Mouse (Mus musculus): ENCODE results near the gene Rnps1. TPM values are rescaled to one million over a fixed set of nuclear protein-coding genes. Genes with fewer than 3 reads are reported as not detected.

Gene Rnps1
- polyA plus RNA-seq, 1 experiment from 2014 or later: 204 TPM

GRCm38 (mm10) chr17:24474557-24474956 lies 60.2 kb downstream of the Rnps1 start:
- H3K36me3 ChIP-seq: peaks cover 64% of the 10 kb centered on the region
- WGBS (ENCODE audit: insufficient replicate concordance): 72% methylated on average over 5 of the region's 5 CpGs
- H3K27me3 ChIP-seq (replicated peaks): no peaks in the 10 kb centered on the region
- H3K9ac ChIP-seq: no peak overlapping the region
- no peaks in the 10 kb centered on the region for H3K9me3 ChIP-seq (replicated peaks)
- no peak for ATAC-seq
- no peak overlapping the region for H3K27ac ChIP-seq
- H3K4me1 ChIP-seq: peaks cover 46% of the 10 kb centered on the region
- H3K4me2 ChIP-seq: no peak overlapping the region
- H3K4me3 ChIP-seq: no peak overlapping the region

Other genes starting within 250 kb of the Rnps1 start
- 371 and 388 TPM in 2 replicates for gene Atp6v0c, start 244.9 kb upstream of the Rnps1 start, polyA plus RNA-seq (2016; fragmentation: Nextera tagmentation; extraction: Ambion mirVana)
- 11.1 and 11.9 TPM in 2 replicates for gene Tbc1d24, start 209.0 kb upstream of the Rnps1 start, polyA plus RNA-seq (2016; fragmentation: Nextera tagmentation; extraction: Ambion mirVana)
- 2.1 and 2.7 TPM in 2 replicates for gene Ntn3, start 205.0 kb upstream of the Rnps1 start, polyA plus RNA-seq (2016; fragmentation: Nextera tagmentation; extraction: Ambion mirVana)
- 12.3 and 12.6 TPM in 2 replicates for gene Tedc2, start 193.7 kb upstream of the Rnps1 start, polyA plus RNA-seq (2016; fragmentation: Nextera tagmentation; extraction: Ambion mirVana)
- 93.7 and 95.4 TPM in 2 replicates for gene Ccnf, start 163.1 kb upstream of the Rnps1 start, polyA plus RNA-seq (2016; fragmentation: Nextera tagmentation; extraction: Ambion mirVana)
- not detected in 2 replicates for gene Abca17, start 63.5 kb upstream of the Rnps1 start, polyA plus RNA-seq (2016; fragmentation: Nextera tagmentation; extraction: Ambion mirVana)
- gene Abca3, start 62.6 kb upstream of the Rnps1 start, polyA plus RNA-seq (2016; fragmentation: Nextera tagmentation; extraction: Ambion mirVana): 21.1 and 22.6 TPM in 2 replicates
- 92.1 and 100 TPM in 2 replicates for gene Eci1, start 12.1 kb downstream of the Rnps1 start, polyA plus RNA-seq (2016; fragmentation: Nextera tagmentation; extraction: Ambion mirVana)
- gene Dnase1l2, start 28.5 kb downstream of the Rnps1 start, polyA plus RNA-seq (2016; fragmentation: Nextera tagmentation; extraction: Ambion mirVana): 0.70 and 0.96 TPM in 2 replicates
- 19.2 and 20.7 TPM in 2 replicates for gene E4f1, start 55.7 kb downstream of the Rnps1 start, polyA plus RNA-seq (2016; fragmentation: Nextera tagmentation; extraction: Ambion mirVana)
- gene Pgp, start 55.8 kb downstream of the Rnps1 start, polyA plus RNA-seq (2016; fragmentation: Nextera tagmentation; extraction: Ambion mirVana): 99.5 and 101 TPM in 2 replicates
- 0.18 TPM in 1 of 2 replicates, not detected in the other for gene Bricd5, start 59.3 kb downstream of the Rnps1 start, polyA plus RNA-seq (2016; fragmentation: Nextera tagmentation; extraction: Ambion mirVana)
- 17.2 and 19.4 TPM in 2 replicates for gene Mlst8, start 64.5 kb downstream of the Rnps1 start, polyA plus RNA-seq (2016; fragmentation: Nextera tagmentation; extraction: Ambion mirVana)
- 0.14 and 0.32 TPM in 2 replicates for gene Caskin1, start 74.0 kb downstream of the Rnps1 start, polyA plus RNA-seq (2016; fragmentation: Nextera tagmentation; extraction: Ambion mirVana)
- gene Traf7, start 113.4 kb downstream of the Rnps1 start, polyA plus RNA-seq (2016; fragmentation: Nextera tagmentation; extraction: Ambion mirVana): 52.2 and 55.4 TPM in 2 replicates
- gene Rab26, start 119.6 kb downstream of the Rnps1 start, polyA plus RNA-seq (2016; fragmentation: Nextera tagmentation; extraction: Ambion mirVana): 1.3 and 1.9 TPM in 2 replicates
- gene Pkd1, start 135.3 kb downstream of the Rnps1 start, polyA plus RNA-seq (2016; fragmentation: Nextera tagmentation; extraction: Ambion mirVana): 6.0 and 6.5 TPM in 2 replicates
- 30.8 and 35.0 TPM in 2 replicates for gene Tsc2, start 218.1 kb downstream of the Rnps1 start, polyA plus RNA-seq (2016; fragmentation: Nextera tagmentation; extraction: Ambion mirVana)
- 11.3 and 12.4 TPM in 2 replicates for gene Nthl1, start 218.1 kb downstream of the Rnps1 start, polyA plus RNA-seq (2016; fragmentation: Nextera tagmentation; extraction: Ambion mirVana)
- gene Slc9a3r2, start 235.8 kb downstream of the Rnps1 start, polyA plus RNA-seq (2016; fragmentation: Nextera tagmentation; extraction: Ambion mirVana): 14.6 and 15.2 TPM in 2 replicates
- 0.33 TPM in 1 of 2 replicates, not detected in the other for gene Npw, start 243.9 kb downstream of the Rnps1 start, polyA plus RNA-seq (2016; fragmentation: Nextera tagmentation; extraction: Ambion mirVana)

Measured in liver, embryonic 12.5 days (tissue).